Comparison of ENCODE assay signal across 18 mouse cellular contexts in genomic region chr3:36764741-36765140, GRCm38 (mm10).
A peak's percentile ranks its signal among the peaks of the same experiment; 100 is the strongest.
DNase-seq lines count a peak whose midpoint lies in the region; ATAC-seq lines count a peak whose summit lies in the region.
"Had no signal": no experiment of that assay in that cellular context is flagged by ENCODE, and none has a peak within 500 bp of the region (broad histone marks: within the 10 kb centered on the region; RNA-seq: fewer than 3 reads in every experiment).

No protein-coding gene starts in this region.

- peak; percentile 38 for DNase-seq in cerebellum, adult 11-12 months
- DNase-seq in kidney, postnatal 14 days, result peak; percentile 20
- no peak for DNase-seq in kidney, postnatal 4 days
- DNase-seq in cerebellum, adult 9-10 months, result peak; percentile 60
- DNase-seq in T-cell, adult 2 months (ENCODE audit: low spot score), result no peak
- no peak for DNase-seq in ovary, adult 18-20 months (ENCODE audit: low spot score)
- DNase-seq: gastrocnemius, adult 2 months; heart, postnatal 14 days; kidney, postnatal 25 days; layer of hippocampus, postnatal 36 days; lung, postnatal 10 days; thymus, adult 2 months; thymus, postnatal 4 days had no signal

- no peak for ATAC-seq in cerebellum, adult (ENCODE audit: insufficient number of reproducible peaks, low FRiP score, low TSS enrichment)
- ATAC-seq: activated CD4-positive, CD25-positive, alpha-beta regulatory T cell, adult 4 months; forebrain, embryonic 14.5 days; hindbrain, postnatal 0 days; intestine, embryonic 16.5 days had no signal

Comparison
In these comparisons a context has a peak if more than half of its experiments do, and no peak if none do; other contexts are left out.
1. DNase-seq: peak in cerebellum, adult 11-12 months (single experiment), kidney, postnatal 14 days (single experiment) and cerebellum, adult 9-10 months (single experiment); none in kidney, postnatal 4 days (0 of 2), T-cell, adult 2 months (single experiment) and ovary, adult 18-20 months (single experiment).